Mouse (Mus musculus): ENCODE measurements around the gene Nlrc5. TPM values are rescaled to one million over a fixed set of nuclear protein-coding genes. Genes with fewer than 3 reads are reported as not detected.

Gene Nlrc5
- polyA plus RNA-seq, 1 experiment: 0.82 TPM

- H3K4me1 ChIP-seq (ENCODE audit: control insufficient read depth, insufficient read depth, low read length): no peaks in the 10 kb centered on the region
- no peaks in the 10 kb centered on the region for H3K27me3 ChIP-seq (ENCODE audit: control insufficient read depth, insufficient read depth, low read length)
- no peak for TF ChIP-seq POLR2A (IDR thresholded peaks at IDR 0.05; ENCODE audit: borderline replicate concordance, insufficient read depth, low read length)
- TF ChIP-seq CTCF (IDR thresholded peaks at IDR 0.05; ENCODE audit: borderline replicate concordance, insufficient read depth, low read depth, low read length): no peak
- WGBS: 83% methylated on average over 6 of the region's 6 CpGs
- no peak for DNase-seq
- no peak overlapping the region for H3K4me3 ChIP-seq (replicated peaks; ENCODE audit: insufficient read depth, low read depth, low read length)
- no peak overlapping the region for H3K27ac ChIP-seq (ENCODE audit: insufficient read depth, low read length)
Observed at GRCm38 (mm10) chr8:94453868-94454488, 19.8 kb downstream of the Nlrc5 start.

GRCm38 (mm10) chr8:94454905-94455304, 20.7 kb downstream of the Nlrc5 start:
- Histone ChIP-seq H3K27me3 (ENCODE audit: control insufficient read depth, insufficient read depth, low read length) (no peaks in the 10 kb centered on the region), H3K4me1 (ENCODE audit: control insufficient read depth, insufficient read depth, low read length) (no peaks in the 10 kb centered on the region), H3K27ac (ENCODE audit: insufficient read depth, low read length) (no peak overlapping the region), H3K4me3 (replicated peaks; ENCODE audit: insufficient read depth, low read depth, low read length) (no peak overlapping the region)
- no peak for DNase-seq
- WGBS: 83% methylated on average over 5 of the region's 5 CpGs
- TF ChIP-seq CTCF (IDR thresholded peaks at IDR 0.05; ENCODE audit: borderline replicate concordance, insufficient read depth, low read depth, low read length) (no peak), POLR2A (IDR thresholded peaks at IDR 0.05; ENCODE audit: borderline replicate concordance, insufficient read depth, low read length) (no peak)

- H3K27ac ChIP-seq (ENCODE audit: insufficient read depth, low read length): no peak overlapping the region
- 82% methylated on average over 5 of the region's 5 CpGs for WGBS
- H3K4me3 ChIP-seq (replicated peaks; ENCODE audit: insufficient read depth, low read depth, low read length): no peak overlapping the region
- TF ChIP-seq CTCF (IDR thresholded peaks at IDR 0.05; ENCODE audit: borderline replicate concordance, insufficient read depth, low read depth, low read length): no peak
- TF ChIP-seq POLR2A (IDR thresholded peaks at IDR 0.05; ENCODE audit: borderline replicate concordance, insufficient read depth, low read length): no peak
- H3K27me3 ChIP-seq (ENCODE audit: control insufficient read depth, insufficient read depth, low read length): no peaks in the 10 kb centered on the region
- DNase-seq: no peak
- H3K4me1 ChIP-seq (ENCODE audit: control insufficient read depth, insufficient read depth, low read length): no peaks in the 10 kb centered on the region
Observed at GRCm38 (mm10) chr8:94456071-94456470, 21.9 kb downstream of the Nlrc5 start.

GRCm38 (mm10) chr8:94458567-94458966, 24.4 kb downstream of the Nlrc5 start:
- H3K4me3 ChIP-seq (replicated peaks; ENCODE audit: insufficient read depth, low read depth, low read length): no peak overlapping the region
- WGBS: 57% methylated on average over 2 of the region's 2 CpGs
- no peak overlapping the region for H3K27ac ChIP-seq (ENCODE audit: insufficient read depth, low read length)
- H3K4me1 ChIP-seq (ENCODE audit: control insufficient read depth, insufficient read depth, low read length): no peaks in the 10 kb centered on the region
- H3K27me3 ChIP-seq (ENCODE audit: control insufficient read depth, insufficient read depth, low read length): no peaks in the 10 kb centered on the region
- TF ChIP-seq POLR2A (IDR thresholded peaks at IDR 0.05; ENCODE audit: borderline replicate concordance, insufficient read depth, low read length) (no peak), CTCF (IDR thresholded peaks at IDR 0.05; ENCODE audit: borderline replicate concordance, insufficient read depth, low read depth, low read length) (no peak)
- no peak for DNase-seq

- Histone ChIP-seq H3K27me3 (ENCODE audit: control insufficient read depth, insufficient read depth, low read length) (no peaks in the 10 kb centered on the region), H3K4me1 (ENCODE audit: control insufficient read depth, insufficient read depth, low read length) (no peaks in the 10 kb centered on the region), H3K4me3 (replicated peaks; ENCODE audit: insufficient read depth, low read depth, low read length) (no peak overlapping the region), H3K27ac (ENCODE audit: insufficient read depth, low read length) (no peak overlapping the region)
- TF ChIP-seq CTCF (IDR thresholded peaks at IDR 0.05; ENCODE audit: borderline replicate concordance, insufficient read depth, low read depth, low read length) (no peak), POLR2A (IDR thresholded peaks at IDR 0.05; ENCODE audit: borderline replicate concordance, insufficient read depth, low read length) (no peak)
- no peak for DNase-seq
- 58% methylated on average over 5 of the region's 5 CpGs for WGBS
Observed at GRCm38 (mm10) chr8:94469656-94470055, 35.5 kb downstream of the Nlrc5 start.

GRCm38 (mm10) chr8:94470794-94471193, 36.6 kb downstream of the Nlrc5 start:
- no peak overlapping the region for H3K4me3 ChIP-seq (replicated peaks; ENCODE audit: insufficient read depth, low read depth, low read length)
- 63% methylated on average over 2 of the region's 2 CpGs for WGBS
- H3K4me1 ChIP-seq (ENCODE audit: control insufficient read depth, insufficient read depth, low read length): no peaks in the 10 kb centered on the region
- no peaks in the 10 kb centered on the region for H3K27me3 ChIP-seq (ENCODE audit: control insufficient read depth, insufficient read depth, low read length)
- no peak overlapping the region for H3K27ac ChIP-seq (ENCODE audit: insufficient read depth, low read length)
- TF ChIP-seq POLR2A (IDR thresholded peaks at IDR 0.05; ENCODE audit: borderline replicate concordance, insufficient read depth, low read length): no peak
- no peak for TF ChIP-seq CTCF (IDR thresholded peaks at IDR 0.05; ENCODE audit: borderline replicate concordance, insufficient read depth, low read depth, low read length)
- DNase-seq: no peak

- Histone ChIP-seq H3K27ac (ENCODE audit: insufficient read depth, low read length) (no peak overlapping the region), H3K4me3 (replicated peaks; ENCODE audit: insufficient read depth, low read depth, low read length) (no peak overlapping the region), H3K27me3 (ENCODE audit: control insufficient read depth, insufficient read depth, low read length) (no peaks in the 10 kb centered on the region), H3K4me1 (ENCODE audit: control insufficient read depth, insufficient read depth, low read length) (no peaks in the 10 kb centered on the region)
- no peak for DNase-seq
- TF ChIP-seq CTCF (IDR thresholded peaks at IDR 0.05; ENCODE audit: borderline replicate concordance, insufficient read depth, low read depth, low read length) (no peak), POLR2A (IDR thresholded peaks at IDR 0.05; ENCODE audit: borderline replicate concordance, insufficient read depth, low read length) (no peak)
- WGBS: 64% methylated on average over 1 of the region's 1 CpGs
Observed at GRCm38 (mm10) chr8:94471281-94471680, 37.1 kb downstream of the Nlrc5 start.

- TF ChIP-seq POLR2A (IDR thresholded peaks at IDR 0.05; ENCODE audit: borderline replicate concordance, insufficient read depth, low read length): no peak
- no peak overlapping the region for H3K4me3 ChIP-seq (replicated peaks; ENCODE audit: insufficient read depth, low read depth, low read length)
- no peak overlapping the region for H3K27ac ChIP-seq (ENCODE audit: insufficient read depth, low read length)
- no peaks in the 10 kb centered on the region for H3K27me3 ChIP-seq (ENCODE audit: control insufficient read depth, insufficient read depth, low read length)
- DNase-seq: no peak
- H3K4me1 ChIP-seq (ENCODE audit: control insufficient read depth, insufficient read depth, low read length): no peaks in the 10 kb centered on the region
- WGBS: 53% methylated on average over 8 of the region's 8 CpGs
Observed at GRCm38 (mm10) chr8:94472741-94473140, 38.6 kb downstream of the Nlrc5 start.

Data from cerebellum, adult 2 months (tissue).